Mouse (Mus musculus) lung, embryonic 16.5 days (tissue): ENCODE measurements around the gene Akap7. TPM values are rescaled to one million over a fixed set of nuclear protein-coding genes. Genes with fewer than 3 reads are reported as not detected.

Experiments
- ATAC-seq: fragments of 200-750 bp; cut with Nextera tagmentation; 2 replicates; pipeline ENCODE4 v1.8.0; 2017; ENCODE audit warnings: low read depth, mild to moderate bottlenecking, moderate library complexity
- H3K27ac ChIP-seq: fragments of 300-500 bp; sonication (generic); 2 replicates; pipeline ENCODE4 v1.5.1; 2014; ENCODE audit warnings: mild to moderate bottlenecking, control low read depth, low read length
- H3K27me3 ChIP-seq: fragments of 300-500 bp; sonication (generic); 2 replicates; pipeline ENCODE4 v1.6.1; 2014; ENCODE audit warnings: low read depth, low read length, mixed read lengths; ENCODE audit not compliant: control insufficient read depth, insufficient read depth
- H3K36me3 ChIP-seq: fragments of 300-500 bp; sonication (generic); 2 replicates; pipeline ENCODE4 v1.6.1; 2014; ENCODE audit warnings: low read length; ENCODE audit not compliant: control insufficient read depth, insufficient read depth
- H3K4me1 ChIP-seq: fragments of 300-500 bp; sonication (generic); replicated peaks from 2 replicates; pipeline ENCODE4 v1.6.1; 2014; ENCODE audit warnings: low read length, mixed read lengths; ENCODE audit not compliant: control insufficient read depth, insufficient read depth
- H3K4me2 ChIP-seq: fragments of 300-500 bp; sonication (generic); 2 replicates; pipeline ENCODE4 v1.6.1; 2014; ENCODE audit warnings: low read depth, low read length, control low read depth
- H3K4me3 ChIP-seq: fragments of 300-500 bp; sonication (generic); 2 replicates; pipeline ENCODE4 v1.5.1; 2014; ENCODE audit warnings: mild to moderate bottlenecking, low read length, control low read depth
- H3K9ac ChIP-seq: fragments of 300-500 bp; sonication (generic); 2 replicates; pipeline ENCODE4 v1.6.1; 2014; ENCODE audit warnings: low read length, control low read depth
- H3K9me3 ChIP-seq: fragments of 300-500 bp; sonication (generic); 2 replicates; pipeline ENCODE4 v1.6.1; 2016; ENCODE audit warnings: low read length; ENCODE audit not compliant: control insufficient read depth
- WGBS: fragments of 180-500 bp; shearing (Covaris S2); extraction: QIAGEN DNeasy Blood & Tissue Kit; methylation state at CpG from one replicate; pipeline ENCODE4 v1.1.7; 2014; 5-methylcytosine and 5-hydroxymethylcytosine counted together
- polyA plus RNA-seq: library from polyadenylated mRNA; unstranded; fragments of >200 nt; fragmentation: Nextera tagmentation; extraction: Ambion mirVana; gene quantifications from 2 replicates; pipeline ENCODE4 v1.2.1, GENCODE M21; 2015

The Akap7 gene
- polyA plus RNA-seq, 1 experiment from 2014 or later, result 20.1 TPM

DNA sequence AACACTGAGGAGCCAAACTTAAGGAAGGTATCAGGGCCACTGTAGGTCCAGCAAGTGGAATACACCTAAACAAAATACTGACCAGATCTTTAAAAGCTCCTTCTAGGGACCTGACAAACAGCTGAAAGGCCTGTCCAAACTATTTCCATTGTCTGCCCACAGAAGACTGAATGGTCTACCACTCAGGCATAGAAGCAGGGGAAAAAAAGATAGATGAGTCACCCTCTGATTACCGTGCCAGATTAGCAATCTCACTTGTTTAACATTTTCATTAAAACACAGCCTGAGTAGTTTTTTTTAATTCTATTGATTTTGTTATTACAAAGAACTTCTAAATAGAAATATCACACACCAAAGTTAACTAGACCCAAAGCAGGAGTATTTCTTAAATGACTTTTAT is 33.9 kb downstream of the Akap7 start:
- no peaks in the 10 kb centered on the region for H3K9me3 ChIP-seq
- 0 out of 2 replicates have a peak, but pooled peaks cover 2% of the 10 kb centered on the region for H3K36me3 ChIP-seq
- no peak overlapping the region for H3K27ac ChIP-seq
- H3K27me3 ChIP-seq, result no peaks in the 10 kb centered on the region
- H3K4me2 ChIP-seq, result no peak overlapping the region
- H3K4me3 ChIP-seq, result no peak overlapping the region
- 67% methylated on average over 1 of the region's 1 CpGs for WGBS
- H3K4me1 ChIP-seq, result peaks cover 10% of the 10 kb centered on the region
- ATAC-seq, result no peak
- no peak overlapping the region for H3K9ac ChIP-seq

DNA sequence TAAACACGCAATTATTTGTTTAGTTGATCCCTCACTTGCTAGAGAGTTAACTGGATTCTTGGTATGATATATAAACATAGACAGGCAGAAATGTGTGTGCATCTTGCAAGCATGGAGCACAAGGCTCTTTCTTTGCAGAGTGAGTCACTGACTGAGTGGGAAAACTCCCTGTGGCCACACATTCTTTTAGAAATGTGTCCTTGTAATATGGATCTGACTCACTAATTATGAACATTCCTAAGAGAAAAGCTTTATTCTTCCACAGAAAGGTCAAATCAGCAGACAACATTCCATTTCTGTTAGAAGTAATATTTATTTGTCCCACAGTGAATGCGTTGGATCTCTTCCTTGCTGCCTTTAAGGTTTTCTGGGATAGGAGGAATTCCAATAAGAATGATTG is 35.9 kb downstream of the Akap7 start:
- H3K27me3 ChIP-seq, result no peaks in the 10 kb centered on the region
- no peaks in the 10 kb centered on the region for H3K9me3 ChIP-seq
- no peak overlapping the region for H3K4me2 ChIP-seq
- 68% methylated on average over 2 of the region's 2 CpGs for WGBS
- ATAC-seq, result no peak
- H3K4me3 ChIP-seq, result no peak overlapping the region
- H3K9ac ChIP-seq, result no peak overlapping the region
- H3K27ac ChIP-seq, result no peak overlapping the region
- H3K36me3 ChIP-seq, result 0 out of 2 replicates have a peak, but pooled peaks cover 2% of the 10 kb centered on the region
- H3K4me1 ChIP-seq, result peaks cover 12% of the 10 kb centered on the region

DNA sequence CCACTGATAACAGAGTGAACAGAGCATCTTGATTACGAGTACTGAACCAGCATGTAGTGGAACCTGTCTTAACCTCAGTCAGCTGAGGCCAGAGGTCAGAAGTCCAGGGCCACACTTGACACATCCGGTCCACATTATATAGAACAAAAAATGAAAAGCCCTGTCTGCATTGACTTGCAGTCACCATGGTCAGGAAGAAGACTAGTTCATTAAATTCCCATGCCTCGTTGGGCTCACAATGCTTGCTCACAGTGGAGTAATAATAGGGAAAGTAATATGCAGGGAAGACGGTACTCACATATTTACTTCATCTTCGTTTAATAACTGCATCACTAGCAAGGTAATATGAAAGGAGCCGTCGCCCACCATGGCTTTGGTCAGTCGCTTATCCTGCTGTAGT is 36.5 kb downstream of the Akap7 start:
- Histone ChIP-seq H3K4me3 (no peak overlapping the region), H3K9ac (no peak overlapping the region), H3K9me3 (no peaks in the 10 kb centered on the region), H3K4me1 (peaks cover 12% of the 10 kb centered on the region), H3K27ac (no peak overlapping the region), H3K4me2 (no peak overlapping the region), H3K27me3 (no peaks in the 10 kb centered on the region), H3K36me3 (0 out of 2 replicates have a peak, but pooled peaks cover 2% of the 10 kb centered on the region)
- ATAC-seq, result no peak
- WGBS, result 90% methylated on average over 8 of the region's 8 CpGs

DNA sequence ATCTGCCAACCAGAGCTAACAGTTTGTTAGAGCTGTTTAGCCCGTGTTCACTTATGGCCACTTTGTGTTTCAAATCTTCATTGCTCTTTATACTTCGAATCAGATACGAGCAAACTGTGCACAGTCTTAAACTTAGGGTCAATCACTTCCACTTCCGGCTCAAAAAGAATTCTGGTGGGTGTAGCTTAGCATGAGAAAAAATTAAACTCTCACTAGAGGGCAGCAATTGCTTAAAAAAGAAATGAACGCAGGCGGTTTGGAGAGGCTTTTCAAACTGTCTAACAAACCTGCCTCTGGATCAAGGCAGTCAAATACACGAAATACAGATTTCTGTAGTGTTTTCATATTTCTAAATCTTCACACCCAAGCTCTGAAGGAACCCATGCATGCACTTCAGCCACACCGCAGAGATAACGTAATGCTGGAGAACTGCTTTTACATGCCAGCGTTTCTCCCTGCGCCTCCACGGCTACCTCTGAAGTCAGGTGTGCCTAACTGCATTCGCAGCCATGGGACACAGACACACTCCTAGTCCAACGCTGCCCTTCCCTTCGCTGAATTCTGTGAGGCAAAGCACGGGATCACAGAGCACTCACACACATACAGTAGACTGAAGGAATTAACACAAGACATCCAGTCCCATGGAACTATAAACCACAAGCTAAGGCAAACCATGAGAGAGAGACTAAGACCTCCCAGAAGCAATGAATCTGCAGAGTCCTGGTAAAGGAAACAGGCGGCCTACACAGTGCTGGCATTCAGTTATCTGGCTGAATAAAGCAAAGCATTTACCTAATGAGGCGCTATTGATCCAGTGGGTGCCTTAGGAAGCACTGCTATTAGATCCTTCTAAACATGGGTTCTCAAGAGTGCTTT is 39.0 kb downstream of the Akap7 start:
- no peaks in the 10 kb centered on the region for H3K9me3 ChIP-seq
- WGBS, result 31% methylated on average over 18 of the region's 18 CpGs
- H3K27me3 ChIP-seq, result no peaks in the 10 kb centered on the region
- H3K9ac ChIP-seq, result peak overlapping the region; percentile 21; the same call in 1 of the 2 replicates
- peaks cover 3% of the 10 kb centered on the region; the same call in 1 of the 2 replicates for H3K4me1 ChIP-seq
- peak overlapping the region; percentile 11; the same call in 1 of the 2 replicates for H3K4me2 ChIP-seq
- no peak overlapping the region for H3K4me3 ChIP-seq
- H3K36me3 ChIP-seq, result 0 out of 2 replicates have a peak, but pooled peaks cover 2% of the 10 kb centered on the region
- peak; percentile 88 for ATAC-seq
- H3K27ac ChIP-seq, result 0 out of 2 replicates have a peak overlapping the region, but pooled peaks have one; percentile 32

DNA sequence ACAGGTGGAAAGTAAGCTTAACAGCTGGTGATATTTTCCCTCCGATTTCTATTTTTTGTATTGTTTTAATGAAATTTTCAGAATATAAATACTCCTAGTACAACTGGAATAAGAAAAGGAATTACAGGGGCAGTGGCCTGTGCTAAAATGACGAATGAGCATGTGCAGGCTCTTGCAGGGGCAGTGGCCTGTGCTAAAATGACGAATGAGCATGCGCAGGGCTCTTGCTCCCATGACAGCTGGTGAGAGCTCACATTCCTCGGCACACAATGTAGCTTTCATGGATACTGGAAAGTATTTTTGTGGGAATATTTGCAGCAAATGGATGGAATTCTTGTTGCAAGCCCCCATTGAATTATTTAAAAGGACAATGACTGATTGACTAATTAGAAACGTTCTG is 46.5 kb downstream of the Akap7 start:
- Histone ChIP-seq H3K4me3 (no peak overlapping the region), H3K4me2 (no peak overlapping the region), H3K27me3 (no peaks in the 10 kb centered on the region), H3K4me1 (no peaks in the 10 kb centered on the region), H3K27ac (no peak overlapping the region), H3K36me3 (no peaks in the 10 kb centered on the region), H3K9me3 (no peaks in the 10 kb centered on the region), H3K9ac (no peak overlapping the region)
- no peak for ATAC-seq
- WGBS, result 45% methylated on average over 6 of the region's 6 CpGs

GRCm38 (mm10) chr10:25260724-25261123 is 46.9 kb downstream of the Akap7 start:
- Histone ChIP-seq H3K4me3 (no peak overlapping the region), H3K4me2 (no peak overlapping the region), H3K4me1 (no peaks in the 10 kb centered on the region), H3K9me3 (no peaks in the 10 kb centered on the region), H3K27me3 (no peaks in the 10 kb centered on the region), H3K9ac (no peak overlapping the region), H3K36me3 (no peaks in the 10 kb centered on the region), H3K27ac (no peak overlapping the region)
- ATAC-seq, result no peak
- 86% methylated on average over 10 of the region's 10 CpGs for WGBS

GRCm38 (mm10) chr10:25258171-25258570 is 49.5 kb downstream of the Akap7 start:
- H3K4me1 ChIP-seq, result no peaks in the 10 kb centered on the region
- ATAC-seq, result no peak
- no peak overlapping the region for H3K9ac ChIP-seq
- H3K36me3 ChIP-seq, result no peaks in the 10 kb centered on the region
- H3K9me3 ChIP-seq, result no peaks in the 10 kb centered on the region
- no peak overlapping the region for H3K4me2 ChIP-seq
- no peak overlapping the region for H3K27ac ChIP-seq
- no peak overlapping the region for H3K4me3 ChIP-seq
- WGBS, result 80% methylated on average over 6 of the region's 6 CpGs
- H3K27me3 ChIP-seq, result no peaks in the 10 kb centered on the region

DNA sequence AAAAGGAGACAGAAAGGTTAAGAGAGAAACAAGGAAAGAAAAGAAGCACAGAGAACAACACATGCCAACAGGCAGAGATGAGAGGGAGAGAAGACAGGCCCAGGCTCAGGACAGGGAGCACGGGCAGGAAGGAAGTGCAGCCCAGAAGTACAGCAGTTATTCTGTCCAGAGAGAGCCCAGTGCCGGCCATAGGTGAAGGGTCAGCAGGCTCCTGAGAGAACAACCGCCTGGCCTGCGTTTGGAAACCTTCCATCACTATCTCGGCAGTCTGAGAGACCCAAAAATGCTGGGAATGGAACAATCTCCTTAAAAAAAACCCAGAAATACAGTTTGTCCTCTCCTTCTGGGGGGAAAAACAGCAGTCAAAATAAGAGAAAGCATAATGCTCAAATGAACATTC is 50.2 kb downstream of the Akap7 start:
- no peak overlapping the region for H3K9ac ChIP-seq
- H3K4me2 ChIP-seq, result no peak overlapping the region
- 38% methylated on average over 5 of the region's 5 CpGs for WGBS
- no peaks in the 10 kb centered on the region for H3K9me3 ChIP-seq
- H3K4me1 ChIP-seq, result no peaks in the 10 kb centered on the region
- no peaks in the 10 kb centered on the region for H3K36me3 ChIP-seq
- H3K27me3 ChIP-seq, result no peaks in the 10 kb centered on the region
- no peak for ATAC-seq
- no peak overlapping the region for H3K27ac ChIP-seq
- H3K4me3 ChIP-seq, result no peak overlapping the region

GRCm38 (mm10) chr10:25253474-25253873 is 54.2 kb downstream of the Akap7 start:
- Histone ChIP-seq H3K4me1 (no peaks in the 10 kb centered on the region), H3K36me3 (no peaks in the 10 kb centered on the region), H3K27ac (no peak overlapping the region), H3K4me2 (no peak overlapping the region), H3K27me3 (no peaks in the 10 kb centered on the region), H3K9me3 (no peaks in the 10 kb centered on the region), H3K9ac (no peak overlapping the region), H3K4me3 (no peak overlapping the region)
- WGBS, result 66% methylated on average over 2 of the region's 2 CpGs
- no peak for ATAC-seq
